In genomic region chr8:123064809-123065213, GRCm38 (mm10) we compare ENCODE assay signal across 7 mouse cellular contexts. TPM values are rescaled to one million over a fixed set of nuclear protein-coding genes. Genes with fewer than 3 reads are reported as not detected.
DNase-seq lines count a peak whose midpoint lies in the region; ATAC-seq and TF ChIP-seq lines count a peak whose summit lies in the region.

No protein-coding gene starts in this region.

- DNase-seq in lung, postnatal 14 days, result no peak
- DNase-seq in heart, postnatal 0 days (ENCODE audit: low spot score), result peak; percentile 19
- DNase-seq in spleen, adult 2 months (ENCODE audit: low read depth in 1 of 2, low spot score in 2 of 2), result peak; percentile 44 to 56
- no peak for DNase-seq in layer of hippocampus, adult 8-10 months (ENCODE audit: low spot score in 2 of 2)

- peak overlapping the region; percentile 80 for H3K4me2 ChIP-seq in lung, embryonic 15.5 days
- H3K4me2 ChIP-seq in heart, postnatal 0 days (ENCODE audit: low read depth, low read length), result peak overlapping the region; percentile 85
- peak overlapping the region; percentile 76 for H3K4me2 ChIP-seq in liver, embryonic 16.5 days (ENCODE audit: low read depth, low read length)

- peak; percentile 8; the same call in 1 of the 2 replicates for ATAC-seq in lung, embryonic 15.5 days (ENCODE audit: borderline replicate concordance, extremely low read depth, low FRiP score, low TSS enrichment)
- peak; percentile 34 for ATAC-seq in heart, postnatal 0 days (ENCODE audit: insufficient read depth, low read depth)
- ATAC-seq in liver, embryonic 16.5 days (ENCODE audit: low read depth), result peak; percentile 1

- peak overlapping the region; percentile 82 for H3K27ac ChIP-seq in lung, embryonic 15.5 days
- H3K27ac ChIP-seq in bone marrow macrophage, adult 2 months (ENCODE audit: insufficient read depth, low read depth, low read length), result peak overlapping the region; percentile 86
- H3K27ac ChIP-seq in heart, postnatal 0 days (ENCODE audit: low read depth), result peak overlapping the region; percentile 88
- peak overlapping the region; percentile 87 for H3K27ac ChIP-seq in liver, embryonic 16.5 days (ENCODE audit: low read length)
- H3K27ac ChIP-seq in spleen, adult 2 months (ENCODE audit: insufficient read depth, low read length), result peak overlapping the region; percentile 95

- H3K27me3 ChIP-seq in lung, embryonic 15.5 days, result no peaks in the 10 kb centered on the region
- H3K27me3 ChIP-seq in heart, postnatal 0 days (ENCODE audit: control insufficient read depth, insufficient read depth, low read length), result no peaks in the 10 kb centered on the region
- H3K27me3 ChIP-seq in liver, embryonic 16.5 days (ENCODE audit: control insufficient read depth, insufficient read depth, low read depth, low read length), result no peaks in the 10 kb centered on the region
- no peaks in the 10 kb centered on the region for H3K27me3 ChIP-seq in spleen, adult 2 months (ENCODE audit: control insufficient read depth, insufficient read depth, low read length)

- H3K4me1 ChIP-seq in lung, embryonic 15.5 days, result peaks cover 17% of the 10 kb centered on the region
- H3K4me1 ChIP-seq in bone marrow macrophage, adult 2 months (ENCODE audit: control insufficient read depth, insufficient read depth, low read length), result peaks cover 4% of the 10 kb centered on the region
- H3K4me1 ChIP-seq in heart, postnatal 0 days (ENCODE audit: control insufficient read depth, insufficient read depth), result peaks cover 9% of the 10 kb centered on the region; the same call in 1 of the 2 replicates
- peaks cover 20% of the 10 kb centered on the region for H3K4me1 ChIP-seq in liver, embryonic 16.5 days (ENCODE audit: control insufficient read depth, low read depth, low read length)
- H3K4me1 ChIP-seq in spleen, adult 2 months (ENCODE audit: control insufficient read depth, insufficient read depth, insufficient read length), result peaks cover 11% of the 10 kb centered on the region; the same call in 1 of the 2 replicates

- TF ChIP-seq EP300 in heart, postnatal 0 days (IDR thresholded peaks at IDR 0.05; ENCODE audit: low read depth), result no peak

- 1% methylated on average over 14 of the region's 14 CpGs for WGBS in lung, embryonic 15.5 days
- WGBS in heart, postnatal 0 days, result 1% methylated on average over 14 of the region's 14 CpGs
- under 1% methylated on average over 14 of the region's 14 CpGs for WGBS in liver, embryonic 16.5 days (ENCODE audit: insufficient replicate concordance)
- WGBS in spleen, adult 2 months, result under 1% methylated on average over 14 of the region's 14 CpGs

- H3K4me3 ChIP-seq in lung, embryonic 15.5 days, result peak overlapping the region; percentile 89
- H3K4me3 ChIP-seq in bone marrow macrophage, adult 2 months (ENCODE audit: insufficient read depth, low read length), result peak overlapping the region; percentile 76
- H3K4me3 ChIP-seq in heart, postnatal 0 days (ENCODE audit: low read depth, low read length), result peak overlapping the region; percentile 87
- H3K4me3 ChIP-seq in liver, embryonic 16.5 days (ENCODE audit: low read depth, low read length), result peak overlapping the region; percentile 96
- H3K4me3 ChIP-seq in spleen, adult 2 months (ENCODE audit: extremely low read depth, insufficient read depth, insufficient read length), result peak overlapping the region; percentile 58

- H3K9ac ChIP-seq in lung, embryonic 15.5 days, result peak overlapping the region; percentile 91
- H3K9ac ChIP-seq in heart, postnatal 0 days (replicated peaks; ENCODE audit: low read depth, low read length), result peak overlapping the region; percentile 87
- H3K9ac ChIP-seq in liver, embryonic 16.5 days (ENCODE audit: low read depth, low read length), result peak overlapping the region; percentile 77

- no peak for TF ChIP-seq CTCF in bone marrow macrophage, adult 2 months (IDR thresholded peaks at IDR 0.05; ENCODE audit: low read depth, low read length)
- TF ChIP-seq CTCF in heart, postnatal 0 days (IDR thresholded peaks at IDR 0.05; ENCODE audit: low read depth), result no peak
- TF ChIP-seq CTCF in spleen, adult 2 months (IDR thresholded peaks at IDR 0.05; ENCODE audit: extremely low read depth, insufficient read depth, insufficient read length, insufficient replicate concordance), result no peak

- no peak for TF ChIP-seq POLR2A in bone marrow macrophage, adult 2 months (IDR thresholded peaks at IDR 0.05; ENCODE audit: borderline replicate concordance, low read depth, low read length)
- 0 out of 2 replicates have a peak, but pooled peaks have one; percentile 6 for TF ChIP-seq POLR2A in spleen, adult 2 months (IDR thresholded peaks at IDR 0.05; ENCODE audit: low read depth, low read length)

- H3K36me3 ChIP-seq in lung, embryonic 15.5 days, result peaks cover 10% of the 10 kb centered on the region; the same call in 1 of the 2 replicates
- peaks cover 16% of the 10 kb centered on the region for H3K36me3 ChIP-seq in heart, postnatal 0 days (replicated peaks; ENCODE audit: control insufficient read depth, insufficient read depth, low read length)
- H3K36me3 ChIP-seq in liver, embryonic 16.5 days (ENCODE audit: control insufficient read depth, insufficient read depth), result no peaks in the 10 kb centered on the region
- H3K36me3 ChIP-seq in spleen, adult 2 months (ENCODE audit: control insufficient read depth, insufficient read depth, low read length), result no peaks in the 10 kb centered on the region

- H3K9me3 ChIP-seq in lung, embryonic 15.5 days, result no peaks in the 10 kb centered on the region
- no peaks in the 10 kb centered on the region for H3K9me3 ChIP-seq in heart, postnatal 0 days (replicated peaks; ENCODE audit: control insufficient read depth, low read length)
- no peaks in the 10 kb centered on the region for H3K9me3 ChIP-seq in liver, embryonic 16.5 days (replicated peaks; ENCODE audit: control insufficient read depth, low read length)

RNA-seq across cellular contexts. Expression of gene Spg7, which starts 2.1 kb away (rescaled TPM):
- polyA plus RNA-seq in lung, embryonic 15.5 days (2015; fragmentation: Nextera tagmentation; extraction: Ambion mirVana), result 45.2 and 46.4 TPM in 2 replicates
- polyA plus RNA-seq in bone marrow macrophage, adult 2 months (2012; ENCODE audit: insufficient read depth, insufficient read length, missing spikeins), result 58.3 and 65.1 TPM in 2 replicates
- total RNA-seq in heart, postnatal 0 days (2014; rRNA removed; ENCODE audit: low replicate concordance), result 72.8 and 83.1 TPM in 2 replicates
- 63.3 and 65.1 TPM in 2 replicates for polyA plus RNA-seq in heart, postnatal 0 days (2015; fragmentation: Nextera tagmentation; extraction: Ambion mirVana)
- polyA plus RNA-seq in liver, embryonic 16.5 days (2015; fragmentation: Nextera tagmentation; extraction: Ambion mirVana), result 19.9 and 20.7 TPM in 2 replicates
- polyA plus RNA-seq in spleen, adult 2 months (2012; rRNA removed), result 62.6 and 74.1 TPM in 2 replicates
- total RNA-seq in layer of hippocampus, adult 8-10 months (2022), result 10 to 100 TPM; 51.8 to 64.2 (median 60.9) TPM

RNA-seq across cellular contexts. Expression of gene Ankrd11, which starts 22.7 kb away (rescaled TPM):
- polyA plus RNA-seq in lung, embryonic 15.5 days (2015; fragmentation: Nextera tagmentation; extraction: Ambion mirVana), result 56.8 and 59.6 TPM in 2 replicates
- polyA plus RNA-seq in bone marrow macrophage, adult 2 months (2012; ENCODE audit: insufficient read depth, insufficient read length, missing spikeins), result 76.2 and 79.2 TPM in 2 replicates
- total RNA-seq in heart, postnatal 0 days (2014; rRNA removed; ENCODE audit: low replicate concordance), result 51.2 and 65.8 TPM in 2 replicates
- 21.6 and 24.3 TPM in 2 replicates for polyA plus RNA-seq in heart, postnatal 0 days (2015; fragmentation: Nextera tagmentation; extraction: Ambion mirVana)
- 7.8 and 8.6 TPM in 2 replicates for polyA plus RNA-seq in liver, embryonic 16.5 days (2015; fragmentation: Nextera tagmentation; extraction: Ambion mirVana)
- 76.3 and 77.7 TPM in 2 replicates for polyA plus RNA-seq in spleen, adult 2 months (2012; rRNA removed)
- total RNA-seq in layer of hippocampus, adult 8-10 months (2022), result 100 to 1,000 TPM; 149 to 174 (median 162) TPM

RNA-seq across cellular contexts. Expression of gene Rpl13, which starts 37.3 kb away (rescaled TPM):
- 1,444 and 1,500 TPM in 2 replicates for polyA plus RNA-seq in lung, embryonic 15.5 days (2015; fragmentation: Nextera tagmentation; extraction: Ambion mirVana)
- 1,467 and 1,640 TPM in 2 replicates for polyA plus RNA-seq in bone marrow macrophage, adult 2 months (2012; ENCODE audit: insufficient read depth, insufficient read length, missing spikeins)
- 2,455 and 2,720 TPM in 2 replicates for total RNA-seq in heart, postnatal 0 days (2014; rRNA removed; ENCODE audit: low replicate concordance)
- polyA plus RNA-seq in heart, postnatal 0 days (2015; fragmentation: Nextera tagmentation; extraction: Ambion mirVana), result 813 and 854 TPM in 2 replicates
- 732 and 803 TPM in 2 replicates for polyA plus RNA-seq in liver, embryonic 16.5 days (2015; fragmentation: Nextera tagmentation; extraction: Ambion mirVana)
- 2,207 and 4,905 TPM in 2 replicates for polyA plus RNA-seq in spleen, adult 2 months (2012; rRNA removed)
- 100 to 1,000 TPM; 359 to 512 (median 443) TPM for total RNA-seq in layer of hippocampus, adult 8-10 months (2022)

RNA-seq across cellular contexts. Expression of gene Cpne7, which starts 52.4 kb away (rescaled TPM):
- 0.34 and 0.50 TPM in 2 replicates for polyA plus RNA-seq in lung, embryonic 15.5 days (2015; fragmentation: Nextera tagmentation; extraction: Ambion mirVana)
- not detected in 2 replicates for polyA plus RNA-seq in bone marrow macrophage, adult 2 months (2012; ENCODE audit: insufficient read depth, insufficient read length, missing spikeins)
- total RNA-seq in heart, postnatal 0 days (2014; rRNA removed; ENCODE audit: low replicate concordance), result 0.42 and 9.0 TPM in 2 replicates
- polyA plus RNA-seq in heart, postnatal 0 days (2015; fragmentation: Nextera tagmentation; extraction: Ambion mirVana), result 0.15 and 0.16 TPM in 2 replicates
- polyA plus RNA-seq in liver, embryonic 16.5 days (2015; fragmentation: Nextera tagmentation; extraction: Ambion mirVana), result 0.29 and 0.32 TPM in 2 replicates
- polyA plus RNA-seq in spleen, adult 2 months (2012; rRNA removed), result 2.5 and 2.9 TPM in 2 replicates
- total RNA-seq in layer of hippocampus, adult 8-10 months (2022), result 100 to 1,000 TPM; 277 to 341 (median 303) TPM

Comparison
In these comparisons a context has a peak if more than half of its experiments do, and no peak if none do; other contexts are left out.
1. DNase-seq: peak in heart, postnatal 0 days (single experiment) and spleen, adult 2 months (2 of 2); none in lung, postnatal 14 days (single experiment) and layer of hippocampus, adult 8-10 months (0 of 2).
2. Peak in every context shown above with its lines, with median percentiles within 50 percentile points of each other: ATAC-seq, H3K27ac ChIP-seq, H3K4me2 ChIP-seq, H3K4me3 ChIP-seq and H3K9ac ChIP-seq.